11 mouse cellular contexts compared by ENCODE assay signal in genomic region chr6:114819971-114820481, GRCm38 (mm10).
DNase-seq lines count a peak whose midpoint lies in the region; ATAC-seq and TF ChIP-seq lines count a peak whose summit lies in the region.
"Had no signal": no experiment of that assay in that cellular context is flagged by ENCODE, and none has a peak within 500 bp of the region (broad histone marks: within the 10 kb centered on the region; RNA-seq: fewer than 3 reads in every experiment).

No protein-coding gene starts in this region.

- H3K36me3 ChIP-seq in hindbrain, embryonic 16.5 days (ENCODE audit: control insufficient read depth, insufficient read depth, low read length): no peaks in the 10 kb centered on the region
- H3K36me3 ChIP-seq in hindbrain, embryonic 11.5 days (ENCODE audit: control insufficient read depth, insufficient read depth, low read length): no peaks in the 10 kb centered on the region
- H3K36me3 ChIP-seq in heart, embryonic 13.5 days: no peaks in the 10 kb centered on the region
- no peaks in the 10 kb centered on the region for H3K36me3 ChIP-seq in lung, postnatal 0 days (ENCODE audit: insufficient read depth, low read length)
- H3K36me3 ChIP-seq: midbrain, embryonic 12.5 days had no signal

- no peak for TF ChIP-seq CTCF in lung, postnatal 0 days (IDR thresholded peaks at IDR 0.05)

- H3K4me3 ChIP-seq in hindbrain, embryonic 16.5 days (ENCODE audit: low read length): no peak overlapping the region
- H3K4me3 ChIP-seq in hindbrain, embryonic 11.5 days (ENCODE audit: low read depth, low read length): no peak overlapping the region
- H3K4me3 ChIP-seq in heart, embryonic 13.5 days: no peak overlapping the region
- no peak overlapping the region for H3K4me3 ChIP-seq in lung, postnatal 0 days (ENCODE audit: low read depth, low read length)
- H3K4me3 ChIP-seq: midbrain, embryonic 12.5 days had no signal

- no peaks in the 10 kb centered on the region for H3K27me3 ChIP-seq in hindbrain, embryonic 16.5 days (replicated peaks; ENCODE audit: control insufficient read depth, insufficient read depth, low read length)
- H3K27me3 ChIP-seq in hindbrain, embryonic 11.5 days (ENCODE audit: control insufficient read depth, insufficient read depth, low read length): no peaks in the 10 kb centered on the region
- H3K27me3 ChIP-seq in heart, embryonic 13.5 days (replicated peaks): peaks cover 14% of the 10 kb centered on the region; the same call in 1 of the 2 replicates
- H3K27me3 ChIP-seq in lung, postnatal 0 days (replicated peaks; ENCODE audit: insufficient read depth, low read length): no peaks in the 10 kb centered on the region
- H3K27me3 ChIP-seq: midbrain, embryonic 12.5 days had no signal

- no peak for TF ChIP-seq EP300 in lung, postnatal 0 days (IDR thresholded peaks at IDR 0.05)

- WGBS in hindbrain, embryonic 16.5 days: 57% methylated on average over 9 of the region's 9 CpGs
- WGBS in hindbrain, embryonic 11.5 days: 63% methylated on average over 9 of the region's 9 CpGs
- WGBS in heart, embryonic 13.5 days: 39% methylated on average over 9 of the region's 9 CpGs
- 24% methylated on average over 9 of the region's 9 CpGs for WGBS in lung, postnatal 0 days

- H3K27ac ChIP-seq in hindbrain, embryonic 16.5 days (ENCODE audit: low read depth, low read length): peak overlapping the region; percentile 31; the same call in 1 of the 2 replicates
- no peak overlapping the region for H3K27ac ChIP-seq in hindbrain, embryonic 11.5 days (ENCODE audit: low read depth, low read length)
- H3K27ac ChIP-seq in heart, embryonic 13.5 days (replicated peaks): peak overlapping the region; percentile 88
- peak overlapping the region; percentile 47; the same call in 1 of the 2 replicates for H3K27ac ChIP-seq in lung, postnatal 0 days (ENCODE audit: low read length)
- H3K27ac ChIP-seq: midbrain, embryonic 12.5 days had no signal

- no peaks in the 10 kb centered on the region for H3K9me3 ChIP-seq in hindbrain, embryonic 16.5 days (ENCODE audit: control insufficient read depth, low read length)
- H3K9me3 ChIP-seq in hindbrain, embryonic 11.5 days (ENCODE audit: control insufficient read depth, low read length): no peaks in the 10 kb centered on the region
- H3K9me3 ChIP-seq in heart, embryonic 13.5 days: peaks cover 8% of the 10 kb centered on the region
- no peaks in the 10 kb centered on the region for H3K9me3 ChIP-seq in lung, postnatal 0 days (ENCODE audit: low read length)
- H3K9me3 ChIP-seq: midbrain, embryonic 12.5 days had no signal

- H3K9ac ChIP-seq in hindbrain, embryonic 16.5 days (ENCODE audit: low read depth, low read length): no peak overlapping the region
- H3K9ac ChIP-seq in hindbrain, embryonic 11.5 days (ENCODE audit: low read depth, low read length): no peak overlapping the region
- no peak overlapping the region for H3K9ac ChIP-seq in heart, embryonic 13.5 days
- no peak overlapping the region for H3K9ac ChIP-seq in lung, postnatal 0 days (replicated peaks; ENCODE audit: low read depth)
- H3K9ac ChIP-seq: midbrain, embryonic 12.5 days had no signal

- DNase-seq in hindbrain, embryonic 11.5 days (ENCODE audit: low spot score): no peak
- peak; percentile 37 for DNase-seq in Muller cell, postnatal 12 days (ENCODE audit: inconsistent ontology term)
- peak; percentile 66 for DNase-seq in lung, postnatal 0 days (ENCODE audit: low spot score)
- no peak for DNase-seq in embryo, embryonic 10.5 days (ENCODE audit: low spot score)
- no peak for DNase-seq in cerebellum, adult 9-10 months
- no peak for DNase-seq in natural killer cell, adult 2 months (ENCODE audit: low spot score in 2 of 2)
- DNase-seq: adrenal gland, adult 2 months; cerebellum, postnatal 14 days had no signal

- 0 out of 2 replicates have a peak, but pooled peaks have one; percentile 20 for ATAC-seq in hindbrain, embryonic 16.5 days
- ATAC-seq in hindbrain, embryonic 11.5 days (ENCODE audit: low FRiP score): no peak
- no peak for ATAC-seq in heart, embryonic 13.5 days (ENCODE audit: extremely low read depth, insufficient number of reproducible peaks, low FRiP score, low TSS enrichment)
- ATAC-seq in lung, postnatal 0 days: peak; percentile 43

- no peak overlapping the region for H3K4me2 ChIP-seq in hindbrain, embryonic 16.5 days (ENCODE audit: low read length)
- H3K4me2 ChIP-seq in hindbrain, embryonic 11.5 days (replicated peaks; ENCODE audit: low read depth, low read length): no peak overlapping the region
- no peak overlapping the region for H3K4me2 ChIP-seq in heart, embryonic 13.5 days
- no peak overlapping the region for H3K4me2 ChIP-seq in lung, postnatal 0 days (replicated peaks; ENCODE audit: low read depth, low read length)
- H3K4me2 ChIP-seq: midbrain, embryonic 12.5 days had no signal

- no peaks in the 10 kb centered on the region for H3K4me1 ChIP-seq in hindbrain, embryonic 16.5 days (ENCODE audit: control insufficient read depth, insufficient read depth, low read depth, low read length)
- H3K4me1 ChIP-seq in hindbrain, embryonic 11.5 days (replicated peaks; ENCODE audit: control insufficient read depth, insufficient read depth, low read length): 0 out of 2 replicates have a peak, but pooled peaks cover 2% of the 10 kb centered on the region
- peaks cover 66% of the 10 kb centered on the region for H3K4me1 ChIP-seq in heart, embryonic 13.5 days
- H3K4me1 ChIP-seq in lung, postnatal 0 days (ENCODE audit: insufficient read depth, low read depth, low read length): peaks cover 9% of the 10 kb centered on the region; the same call in 1 of the 2 replicates

Comparison
In these comparisons a context has a peak if more than half of its experiments do, and no peak if none do; other contexts are left out.
1. ATAC-seq: peak in hindbrain, embryonic 16.5 days (single experiment) and lung, postnatal 0 days (single experiment); none in hindbrain, embryonic 11.5 days (single experiment) and heart, embryonic 13.5 days (single experiment).
2. DNase-seq: peak in Muller cell, postnatal 12 days (single experiment) and lung, postnatal 0 days (single experiment); none in hindbrain, embryonic 11.5 days (single experiment), embryo, embryonic 10.5 days (single experiment), cerebellum, adult 9-10 months (single experiment) and natural killer cell, adult 2 months (0 of 2).